Mouse (Mus musculus) embryonic fibroblast, embryonic 13.5 days (primary cell): ENCODE data around the gene Xpnpep3. TPM values are rescaled to one million over a fixed set of nuclear protein-coding genes. Genes with fewer than 3 reads are reported as not detected.
"Not testable (repeated sequence)": the region's sequence is repeated elsewhere in the genome, so short reads cannot be mapped to it uniquely, and the experiment has no call there.

Experiments used
- H3K27ac ChIP-seq: 2 replicates; pipeline ENCODE4 v1.5.1; 2012; ENCODE audit warnings: low read length, control low read depth, inconsistent platforms; ENCODE audit not compliant: insufficient read depth
- H3K4me1 ChIP-seq: 2 replicates; pipeline ENCODE4 v1.6.1; 2011; ENCODE audit warnings: low read length; ENCODE audit not compliant: control insufficient read depth, insufficient read depth
- H3K4me3 ChIP-seq: 2 replicates; pipeline ENCODE4 v1.5.1; 2011; ENCODE audit warnings: mild to moderate bottlenecking, control low read depth, low read length; ENCODE audit not compliant: insufficient read depth
- CTCF ChIP-seq: IDR thresholded peaks from 2 replicates; pipeline ENCODE4 v1.5.1; 2011; ENCODE audit warnings: mild to moderate bottlenecking, control low read depth, low read length, moderate library complexity, borderline replicate concordance; ENCODE audit not compliant: insufficient read depth
- POLR2A ChIP-seq: IDR thresholded peaks from 2 replicates; pipeline ENCODE4 v1.6.1; 2011; ENCODE audit warnings: low read depth, mild to moderate bottlenecking, control low read depth, low read length, moderate library complexity
- polyA plus RNA-seq: library from polyadenylated mRNA; stranded (reverse); fragments of >200 nt; gene quantifications from 2 replicates; pipeline ENCODE4 v1.2.4, GENCODE M21; 2011; ENCODE audit warnings: low read depth; ENCODE audit not compliant: missing spikeins, insufficient read length

Xpnpep3 gene
- polyA plus RNA-seq, 1 experiment: 21.8 TPM

- TF ChIP-seq POLR2A: no peak
- no peak for TF ChIP-seq CTCF
Observed at GRCm38 (mm10) chr15:81472256-81472655, 72.3 kb downstream of the Xpnpep3 start.

DNA sequence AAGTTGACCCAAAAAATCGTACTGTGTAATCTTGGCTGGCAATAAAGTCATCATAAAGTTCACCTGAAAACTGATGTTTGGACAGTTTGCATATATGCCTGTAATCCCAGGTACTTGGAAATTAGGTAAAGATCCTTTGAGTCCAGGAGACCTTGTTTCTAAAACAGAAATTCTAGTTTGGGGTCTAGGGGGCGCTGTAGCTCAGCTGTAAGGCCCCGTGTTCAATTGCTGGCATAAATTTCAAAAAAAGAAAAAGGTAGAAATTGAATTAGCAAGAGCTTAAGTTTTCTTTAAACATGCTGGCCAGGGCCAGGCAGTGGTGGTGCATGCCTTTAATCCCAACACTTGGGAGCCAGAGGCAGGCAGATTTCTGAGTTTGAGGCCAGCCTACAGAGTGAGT, 75.7 kb downstream of the Xpnpep3 start:
- Histone ChIP-seq H3K4me3 (no peak overlapping the region), H3K27ac (no peak overlapping the region), H3K4me1 (no peaks in the 10 kb centered on the region)
- no peak for TF ChIP-seq POLR2A
- no peak for TF ChIP-seq CTCF

More at GRCm38 (mm10) chr15:81472256-81472655, 72.3 kb downstream of the Xpnpep3 start:
- Histone ChIP-seq H3K4me1 (no peaks in the 10 kb centered on the region), H3K27ac (no peak overlapping the region), H3K4me3 (no peak overlapping the region)

GRCm38 (mm10) chr15:81476597-81476996, 76.7 kb downstream of the Xpnpep3 start:
- Histone ChIP-seq H3K4me1 (peaks cover 2% of the 10 kb centered on the region; the same call in 1 of the 2 replicates), H3K27ac (no peak overlapping the region), H3K4me3 (no peak overlapping the region)
- TF ChIP-seq CTCF (no peak), POLR2A (no peak)

DNA sequence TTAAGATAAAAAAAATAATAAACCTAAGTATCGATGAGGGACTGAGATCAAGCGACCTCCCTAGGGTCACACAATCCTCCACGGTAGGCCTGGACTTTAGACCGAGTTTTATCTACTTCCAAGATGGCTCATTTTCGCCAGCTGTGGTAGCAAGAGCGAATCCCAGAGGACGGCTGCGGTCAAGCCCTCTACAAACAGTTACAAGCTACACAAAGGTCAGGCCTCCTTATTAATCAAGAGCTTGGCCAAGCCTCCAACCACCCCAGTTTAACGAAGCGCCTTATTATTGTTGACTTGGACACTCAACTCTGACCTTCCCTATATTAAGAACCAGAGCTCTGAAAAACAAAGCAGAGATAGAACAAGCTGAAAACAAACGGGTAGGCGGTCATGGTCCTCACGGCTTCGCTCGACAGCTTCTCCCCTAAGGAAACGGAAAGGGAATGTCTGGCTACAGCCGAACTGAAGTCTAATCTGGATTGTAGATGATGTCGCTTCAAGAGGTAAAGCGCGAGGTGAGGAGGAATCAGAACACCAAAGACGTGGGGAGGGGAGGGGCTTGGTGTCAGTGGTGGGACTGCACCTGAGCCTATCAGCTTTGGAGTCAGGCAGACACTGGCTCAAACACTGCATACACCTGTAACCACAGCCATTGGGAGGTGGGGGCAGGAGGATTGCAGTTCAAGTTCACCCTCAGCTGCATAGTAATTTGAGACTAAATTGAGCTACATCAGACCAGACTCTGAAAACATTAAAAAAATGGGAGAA, 79.7 kb downstream of the Xpnpep3 start:
- H3K27ac ChIP-seq: no peak overlapping the region
- no peak overlapping the region for H3K4me3 ChIP-seq
- peaks cover 2% of the 10 kb centered on the region; the same call in 1 of the 2 replicates for H3K4me1 ChIP-seq
- TF ChIP-seq CTCF: no peak
- no peak for TF ChIP-seq POLR2A

DNA sequence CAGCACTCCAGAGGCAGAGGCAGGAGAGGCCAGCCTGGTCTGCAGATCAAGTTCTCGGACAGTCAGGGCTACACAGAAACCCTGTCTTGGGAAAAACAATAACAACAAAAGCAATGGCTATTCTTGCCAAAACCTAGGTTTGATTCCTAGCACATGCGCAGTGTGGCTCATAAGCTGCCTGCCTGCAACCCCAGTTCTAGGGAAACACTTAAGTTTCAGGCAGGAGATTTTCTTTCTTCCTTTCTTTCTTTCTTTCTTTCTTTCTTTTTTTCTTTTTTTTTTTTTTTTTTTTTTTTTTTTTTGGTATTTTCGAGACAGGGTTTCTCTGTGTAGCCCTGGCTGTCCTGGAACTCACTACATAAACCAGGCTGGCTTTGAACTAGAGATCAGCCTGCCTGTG, 80.3 kb downstream of the Xpnpep3 start:
- H3K4me3 ChIP-seq, H3K4me1 ChIP-seq, H3K27ac ChIP-seq: not testable (repeated sequence)

GRCm38 (mm10) chr15:81480977-81481379, 81.0 kb downstream of the Xpnpep3 start:
- TF ChIP-seq POLR2A (no peak), CTCF (no peak)
- Histone ChIP-seq H3K27ac (no peak overlapping the region), H3K4me3 (peak overlapping the region; percentile 24), H3K4me1 (peaks cover 2% of the 10 kb centered on the region; the same call in 1 of the 2 replicates)

DNA sequence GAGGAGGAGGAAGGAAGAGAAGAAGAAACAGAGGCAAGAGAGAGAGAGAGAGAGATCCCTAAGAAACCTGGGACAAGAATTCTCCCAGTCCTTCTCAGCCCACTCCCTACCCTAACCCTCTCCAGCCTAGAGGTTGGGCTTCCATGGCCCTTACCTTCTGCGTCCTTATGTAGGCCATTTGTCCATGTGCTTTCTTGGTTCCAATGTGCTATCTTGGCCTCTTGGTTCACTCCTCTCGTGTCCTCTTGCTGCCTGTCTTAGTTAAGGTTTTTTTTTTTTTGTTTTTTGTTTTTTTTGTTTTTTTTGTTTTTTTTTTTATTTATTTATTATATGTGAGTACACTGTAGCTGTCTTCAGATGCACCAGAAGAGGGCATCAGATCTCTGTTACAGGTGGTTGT, 83.0 kb downstream of the Xpnpep3 start:
- peaks cover 2% of the 10 kb centered on the region; the same call in 1 of the 2 replicates for H3K4me1 ChIP-seq
- TF ChIP-seq CTCF (no peak), POLR2A (no peak)
- no peak overlapping the region for H3K27ac ChIP-seq
- no peak overlapping the region for H3K4me3 ChIP-seq

DNA sequence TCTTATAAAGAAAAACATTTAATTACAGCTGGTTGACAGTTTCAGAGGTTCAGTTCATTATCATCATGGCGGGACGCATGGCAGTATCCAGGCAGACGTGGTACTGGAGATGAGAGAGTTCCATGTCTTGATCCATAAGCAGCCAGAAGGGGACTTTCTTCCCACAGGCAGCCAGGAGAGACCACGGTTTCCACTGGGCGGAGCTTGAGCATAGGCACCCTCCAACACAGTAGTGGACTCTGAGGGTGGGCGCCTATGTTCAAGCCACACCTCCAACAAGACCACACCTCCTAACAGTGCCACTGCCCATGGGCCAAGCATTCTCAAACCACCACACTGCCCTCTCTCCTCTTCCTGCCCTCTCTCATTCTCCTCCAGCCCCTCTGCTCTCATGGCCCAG, 83.8 kb downstream of the Xpnpep3 start:
- Histone ChIP-seq H3K4me1 (peaks cover 2% of the 10 kb centered on the region; the same call in 1 of the 2 replicates), H3K27ac (no peak overlapping the region), H3K4me3 (no peak overlapping the region)
- no peak for TF ChIP-seq CTCF
- TF ChIP-seq POLR2A: no peak

DNA sequence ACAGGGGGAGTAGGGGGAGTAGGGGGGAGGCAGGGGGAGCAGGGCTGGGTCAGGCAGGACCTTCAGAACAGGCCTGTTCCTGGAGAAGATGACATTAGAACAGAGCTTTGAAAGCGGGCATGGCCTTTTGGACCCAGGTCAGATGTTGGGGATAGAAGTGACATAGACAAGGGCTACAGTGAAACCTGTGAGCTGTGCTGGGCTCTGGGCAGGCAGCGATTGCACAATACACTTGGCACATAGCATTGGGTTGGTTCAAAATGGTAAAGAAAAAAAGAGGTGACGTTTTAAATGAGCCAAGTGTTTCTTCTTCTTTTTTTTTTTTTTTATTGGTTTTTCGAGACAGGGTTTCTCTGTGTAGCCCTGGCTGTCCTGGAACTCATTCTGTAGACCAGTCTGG, 85.5 kb downstream of the Xpnpep3 start:
- no peak overlapping the region for H3K27ac ChIP-seq
- H3K4me1 ChIP-seq: peaks cover 2% of the 10 kb centered on the region; the same call in 1 of the 2 replicates
- no peak overlapping the region for H3K4me3 ChIP-seq
- no peak for TF ChIP-seq POLR2A
- TF ChIP-seq CTCF: no peak

DNA sequence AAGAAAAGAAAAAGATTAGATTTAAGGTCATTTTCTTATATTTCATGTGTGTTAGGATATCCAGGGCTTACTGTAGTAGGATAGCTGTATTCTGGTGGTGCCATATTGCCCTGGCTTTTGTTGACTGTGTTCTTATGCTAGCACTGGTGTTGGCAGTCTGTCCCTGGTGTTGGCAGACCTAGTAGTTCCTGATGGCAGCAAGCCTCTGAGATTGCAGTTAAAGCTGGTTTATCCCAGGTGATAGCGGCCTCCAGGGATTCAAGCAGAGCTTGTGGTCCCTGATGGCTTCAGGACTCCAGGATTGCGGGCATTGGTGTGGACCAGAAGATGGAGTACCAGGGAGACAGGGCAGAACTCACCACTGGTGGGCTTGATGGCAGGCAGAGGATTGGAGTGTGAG, 103.5 kb downstream of the Xpnpep3 start:
- TF ChIP-seq CTCF (no peak), POLR2A (no peak)
- Histone ChIP-seq H3K4me3 (no peak overlapping the region), H3K27ac (no peak overlapping the region), H3K4me1 (no peaks in the 10 kb centered on the region)
